Mouse (Mus musculus) adrenal gland, adult 2 months (tissue): ENCODE results near the gene Gpc2. TPM values are rescaled to one million over a fixed set of nuclear protein-coding genes. Genes with fewer than 3 reads are reported as not detected.

Experiments used
- DNase-seq: peaks from one replicate; pipeline ENCODE4 v3.0.0; 2021
- long read RNA-seq: library from polyadenylated mRNA; stranded (forward); transcript quantifications from one replicate; pipeline ENCODE4 v2.0.0, GENCODE M21; 2021
- polyA plus RNA-seq: library from polyadenylated mRNA; depleted of rRNA; stranded (reverse); fragments of >200 nt; gene quantifications from 2 replicates; pipeline ENCODE4 v1.2.3, GENCODE M21; 2012; rRNA removed
- total RNA-seq, 2 experiments: library from RNA; stranded (reverse); gene quantifications; 2 replicates each; pipeline ENCODE4 v1.2.3; 2021

Gpc2 gene
- total RNA-seq (under 1 TPM; 0.35 to 0.63 TPM), polyA plus RNA-seq (2.3 and 3.1 TPM in 2 replicates)
- long read RNA-seq, result 0 reads

DNA sequence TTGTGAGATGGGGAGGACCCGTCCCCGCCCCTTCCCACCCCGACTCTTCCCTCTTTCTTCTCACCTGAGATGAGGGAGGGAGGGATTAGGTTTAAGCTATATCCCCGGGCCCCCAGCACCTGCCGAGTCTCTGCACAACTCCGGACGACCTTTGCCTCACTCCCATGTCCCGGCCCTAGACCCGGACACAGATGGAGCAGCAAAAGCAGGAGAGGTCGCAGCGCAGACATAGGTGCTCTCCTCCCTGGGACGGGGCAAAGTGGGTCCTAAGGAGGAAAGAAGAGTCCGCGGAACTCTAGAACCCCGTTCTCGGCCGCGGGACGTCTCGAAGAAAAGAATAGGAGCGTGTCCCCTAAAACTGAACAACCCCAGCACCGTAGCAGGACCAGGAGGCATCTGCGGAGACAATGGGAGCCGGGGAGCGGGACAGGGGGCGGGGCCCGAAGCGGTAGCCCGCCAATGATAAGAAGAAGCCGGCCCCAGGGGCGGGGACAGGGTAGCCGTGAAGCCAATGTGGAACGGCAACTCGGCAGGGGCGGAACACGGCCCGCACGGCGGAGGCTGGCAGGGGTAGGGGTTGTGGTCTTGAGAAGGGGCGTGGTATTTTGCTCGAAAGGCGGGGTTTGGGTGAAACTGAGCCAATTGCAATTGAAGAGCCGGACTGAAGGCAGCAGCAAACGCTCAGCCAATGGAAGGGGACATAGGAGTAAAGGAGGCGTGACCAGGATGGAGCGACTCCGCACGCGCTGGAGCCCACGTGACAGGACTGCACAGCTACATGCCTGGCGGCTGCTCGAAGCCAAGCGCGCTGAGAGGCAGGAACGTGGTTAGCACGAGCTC is at the start of gene Gpc2, which contains the start of the genes Gm43720 and Stag3:
Gpc2 (minus strand) TSS at position 421 of the 840 bp plus-strand sequence.
Gm43720 (minus strand) TSS at position 374 of the 840 bp plus-strand sequence.
Stag3 (plus strand) TSS at position 656 of the 840 bp plus-strand sequence.
- DNase-seq, result peak; percentile 90

DNA sequence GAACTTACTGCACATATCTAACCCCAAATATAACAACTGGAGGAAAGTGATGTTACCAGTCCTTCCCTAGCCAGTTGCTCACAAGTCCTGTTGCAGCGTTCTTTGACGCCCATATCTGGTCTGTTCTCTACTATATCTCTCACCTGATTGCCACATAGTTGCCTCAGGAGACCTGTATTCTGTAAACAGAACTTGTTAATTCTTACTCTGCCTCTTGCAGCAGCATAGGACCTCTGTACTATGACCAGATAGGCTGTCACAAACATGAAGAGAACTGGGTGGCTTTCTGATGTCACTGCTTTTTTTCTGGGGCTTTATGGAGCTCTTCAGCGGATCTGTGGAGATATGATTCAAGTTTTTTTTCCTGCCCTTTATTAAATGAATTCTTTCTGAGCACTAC is 33.0 kb upstream of the Gpc2 start:
- no peak for DNase-seq

DNA sequence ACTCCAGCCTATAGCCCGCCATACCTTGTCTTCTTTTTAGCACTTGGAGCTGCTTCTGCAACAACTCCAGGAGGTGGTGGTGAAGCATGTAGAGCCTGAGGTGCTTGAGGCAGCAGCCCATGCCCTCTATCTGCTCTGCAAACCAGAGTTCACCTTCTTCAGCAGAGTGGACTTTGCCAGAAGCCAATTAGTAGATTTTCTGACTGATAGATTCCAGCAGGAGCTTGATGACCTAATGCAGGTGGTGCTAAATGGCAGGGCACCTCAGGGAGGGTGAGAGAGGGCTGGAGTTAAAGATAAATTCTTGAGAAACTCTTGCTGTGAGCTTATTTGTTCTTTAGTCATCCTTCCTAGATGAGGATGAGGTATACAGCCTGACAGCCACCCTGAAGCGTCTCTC is 19.8 kb upstream of the Gpc2 start:
- no peak for DNase-seq

DNA sequence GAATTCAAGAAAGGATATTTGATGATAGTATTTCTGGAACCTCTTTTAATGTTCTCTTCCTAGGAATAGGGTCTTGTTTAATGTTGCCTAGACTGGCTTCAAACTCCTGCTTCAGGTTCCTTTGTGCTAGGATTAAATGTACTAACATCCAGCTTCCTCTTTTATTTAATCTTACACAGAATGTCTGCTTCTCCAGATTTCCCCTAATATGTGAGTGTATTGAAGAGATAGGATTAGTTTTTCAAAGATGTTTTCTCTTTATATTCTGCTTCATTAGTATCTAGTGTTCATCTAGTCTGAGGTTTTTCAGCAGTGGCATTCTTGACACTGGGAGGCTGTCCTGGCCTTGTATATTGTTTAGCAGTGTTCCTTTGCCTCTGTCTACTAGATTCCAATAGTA is 14.4 kb upstream of the Gpc2 start:
- no peak for DNase-seq

DNA sequence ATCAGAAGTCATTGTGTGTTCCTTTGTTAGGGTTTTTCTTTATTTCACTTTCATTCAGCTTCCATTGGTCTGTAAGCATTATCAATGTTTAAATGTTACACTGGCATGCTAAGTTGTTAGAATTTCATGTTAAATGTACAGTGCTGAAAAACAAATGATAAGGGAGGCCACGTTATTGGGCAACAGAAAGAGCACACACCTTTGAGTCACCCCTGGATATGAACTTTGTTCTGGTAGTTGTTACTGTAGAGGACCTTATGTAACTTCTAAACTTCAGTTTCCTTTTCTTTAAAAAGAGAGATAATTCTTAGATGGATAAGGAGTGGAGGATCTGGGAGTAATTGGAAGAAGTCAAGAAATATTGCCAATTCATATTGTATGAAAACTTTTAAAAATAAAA is 11.8 kb upstream of the Gpc2 start:
- DNase-seq, result no peak

DNA sequence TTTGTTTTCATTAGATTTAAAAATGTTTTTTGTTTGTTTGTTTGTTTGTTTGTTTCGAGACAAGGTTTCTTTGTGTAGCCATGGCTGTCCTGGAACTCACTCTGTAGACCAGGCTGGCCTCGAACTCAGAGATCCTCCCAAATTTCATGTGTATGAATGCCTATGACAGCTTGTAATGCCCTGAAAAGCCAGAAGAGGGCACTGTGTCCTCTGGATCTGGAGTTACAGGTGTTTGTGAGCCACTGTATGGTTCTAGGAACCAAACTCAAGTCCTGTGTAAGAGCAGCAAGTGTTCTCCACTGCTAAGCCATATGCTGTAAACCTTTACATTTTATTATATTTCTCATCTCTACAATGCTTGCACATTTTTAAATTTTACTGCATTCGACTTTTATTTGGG is 8.1 kb upstream of the Gpc2 start:
- DNase-seq, result no peak

DNA sequence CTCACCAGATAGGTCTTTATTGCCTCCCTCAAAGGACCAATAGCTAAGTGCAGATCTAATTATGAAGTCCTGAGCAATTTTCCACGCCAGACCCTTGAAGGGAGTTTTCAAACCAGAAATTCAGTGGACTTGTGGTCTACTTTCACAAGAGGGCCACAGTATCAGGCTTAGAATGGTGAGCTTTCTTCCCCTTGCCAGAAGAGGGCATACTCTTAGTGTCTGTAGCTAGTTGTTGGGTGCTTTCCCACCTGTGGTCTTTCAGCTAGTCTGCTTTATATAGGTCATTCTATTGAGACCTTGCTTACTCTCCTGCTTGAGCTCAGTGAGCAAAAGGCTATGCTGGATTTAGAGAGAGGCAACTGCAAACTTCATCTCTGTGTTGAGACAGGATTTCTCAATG is 3.7 kb upstream of the Gpc2 start:
- no peak for DNase-seq

DNA sequence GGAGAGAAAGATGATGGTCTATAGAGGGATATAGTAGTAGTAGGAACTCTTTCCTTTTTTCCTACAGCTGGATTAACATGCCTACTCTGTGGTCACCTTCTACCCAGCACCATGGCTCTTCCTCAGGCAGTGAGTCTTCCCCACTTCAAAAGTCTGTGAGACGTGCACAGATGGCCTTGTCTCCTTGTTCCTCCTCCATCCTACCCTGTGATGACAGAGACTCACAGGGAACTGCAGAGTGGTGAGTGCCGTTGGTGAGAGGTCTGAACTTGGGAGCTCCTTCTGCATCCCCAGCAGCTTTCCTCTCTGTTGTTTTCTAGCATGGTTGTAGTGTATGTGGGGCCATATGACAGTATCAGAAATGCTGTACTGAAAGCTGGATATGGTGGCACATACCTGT is 2.0 kb upstream of the Gpc2 start:
- no peak for DNase-seq

DNA sequence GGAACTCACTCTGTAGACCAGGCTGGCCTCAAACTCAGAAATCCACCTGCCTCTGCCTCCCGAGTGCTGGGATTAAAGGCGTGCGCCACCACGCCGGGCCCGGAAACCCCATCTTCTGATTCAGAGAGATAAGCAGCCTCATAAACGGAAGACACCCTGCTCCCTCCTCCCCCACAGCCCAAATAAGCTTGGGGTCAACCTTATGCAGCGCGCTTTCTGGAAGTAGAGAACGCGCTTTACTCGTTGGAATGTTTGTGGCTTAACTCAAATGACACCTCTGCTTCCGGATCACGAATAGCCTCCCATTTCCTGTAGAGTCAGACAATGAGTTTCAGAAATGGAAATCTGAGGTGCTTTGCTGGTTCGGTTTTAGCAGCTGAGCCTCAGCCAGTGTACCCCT is 1.0 kb upstream of the Gpc2 start:
- DNase-seq, result no peak

DNA sequence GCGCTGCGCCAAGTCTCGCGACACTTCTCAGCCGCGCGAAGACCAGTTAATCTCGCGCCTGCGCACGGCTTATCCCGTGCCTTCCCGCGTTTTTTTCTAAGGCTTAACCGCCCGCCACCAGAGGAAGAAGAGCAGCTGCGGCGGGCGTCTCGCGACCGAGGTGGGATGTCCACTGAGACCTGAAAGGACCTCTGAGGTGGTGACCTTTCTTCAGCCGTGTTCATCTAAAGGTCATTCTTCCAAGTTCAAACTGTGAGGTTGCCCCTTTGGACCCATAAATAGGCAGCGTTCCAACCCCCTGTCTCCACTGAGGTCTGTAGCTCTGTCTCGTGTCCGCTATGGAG is 592 bp upstream of the Gpc2 start:
- DNase-seq, result no peak

DNA sequence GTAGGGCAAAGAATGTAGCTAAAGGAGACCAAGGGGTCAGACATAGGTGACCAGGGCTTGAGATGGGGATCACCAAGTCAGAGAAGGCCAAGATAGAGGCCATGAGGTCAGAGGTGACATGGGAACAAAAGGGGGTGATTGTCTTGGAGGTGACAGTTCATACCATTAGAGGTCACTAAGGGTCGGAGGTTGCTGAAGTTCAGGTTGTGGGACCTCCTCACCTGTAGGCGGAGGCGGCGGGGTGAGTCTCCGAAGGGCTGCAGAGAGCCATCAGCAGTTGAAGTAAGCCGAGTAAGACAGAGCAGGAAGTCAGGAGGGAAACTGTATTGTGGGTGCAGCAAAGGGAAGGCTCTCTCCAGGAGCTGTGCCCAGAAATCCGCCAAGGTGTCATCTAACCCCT is 1.8 kb downstream of the Gpc2 start:
- no peak for DNase-seq

DNA sequence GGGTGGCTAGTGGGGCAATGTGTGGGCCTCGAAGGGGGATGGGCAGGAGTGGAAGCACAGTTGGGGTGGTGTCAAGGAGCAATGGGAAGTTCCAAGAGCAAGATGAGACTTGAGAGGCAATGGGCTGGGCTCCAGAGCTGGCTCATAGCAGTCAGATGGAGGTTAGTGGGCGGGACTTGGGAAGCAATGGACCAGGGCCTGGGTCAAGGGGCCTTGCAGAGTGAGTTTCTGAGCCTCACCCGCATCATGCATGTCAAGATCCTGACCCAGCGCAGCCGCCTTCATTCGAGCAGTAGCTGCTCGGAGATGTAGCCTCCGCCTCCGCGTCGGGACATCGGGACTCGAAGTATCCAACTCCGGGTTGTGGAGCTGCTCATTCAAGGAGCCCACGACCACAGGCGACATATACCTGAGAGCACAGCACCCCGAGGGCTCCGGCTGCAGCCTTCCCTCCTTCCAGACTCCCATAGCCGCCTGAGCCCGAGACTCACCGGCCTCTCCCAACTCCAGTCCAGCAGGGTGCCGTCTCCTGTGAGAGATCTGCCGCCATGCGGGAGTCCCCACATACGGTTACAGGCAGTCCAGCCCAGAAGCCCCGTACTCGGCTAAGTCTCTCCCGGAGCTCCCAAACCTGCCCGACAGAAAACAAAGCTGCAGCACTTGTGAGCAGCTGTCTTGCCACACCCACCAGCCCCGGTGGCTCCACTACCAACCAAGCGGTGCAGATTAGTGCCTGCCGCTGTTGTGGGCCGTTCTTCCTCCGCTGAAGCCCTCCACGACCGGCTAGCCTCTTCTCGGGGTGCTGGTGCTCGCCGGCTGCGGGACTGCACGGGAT is 4.4 kb downstream of the Gpc2 start:
- no peak for DNase-seq

DNA sequence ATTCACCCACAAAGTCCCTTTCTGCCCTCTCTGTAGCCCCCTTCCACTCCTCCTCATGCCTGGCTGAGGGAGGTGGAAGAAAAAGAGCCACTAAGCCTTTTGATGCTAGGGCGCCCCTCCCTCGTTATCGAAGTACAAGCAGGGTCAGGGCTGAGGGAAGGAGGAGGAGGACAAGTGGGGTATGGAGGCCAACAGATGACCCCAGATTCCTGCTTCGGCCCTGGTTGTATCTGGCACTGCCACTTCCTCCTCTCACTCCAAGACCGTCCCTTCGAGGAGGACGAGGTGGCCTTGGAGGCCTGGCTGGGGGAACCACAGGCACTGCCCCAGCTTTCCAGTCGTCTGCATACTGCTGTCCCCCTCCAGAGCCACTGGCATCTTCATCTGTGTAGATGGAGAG is 5.6 kb downstream of the Gpc2 start:
- DNase-seq, result no peak

DNA sequence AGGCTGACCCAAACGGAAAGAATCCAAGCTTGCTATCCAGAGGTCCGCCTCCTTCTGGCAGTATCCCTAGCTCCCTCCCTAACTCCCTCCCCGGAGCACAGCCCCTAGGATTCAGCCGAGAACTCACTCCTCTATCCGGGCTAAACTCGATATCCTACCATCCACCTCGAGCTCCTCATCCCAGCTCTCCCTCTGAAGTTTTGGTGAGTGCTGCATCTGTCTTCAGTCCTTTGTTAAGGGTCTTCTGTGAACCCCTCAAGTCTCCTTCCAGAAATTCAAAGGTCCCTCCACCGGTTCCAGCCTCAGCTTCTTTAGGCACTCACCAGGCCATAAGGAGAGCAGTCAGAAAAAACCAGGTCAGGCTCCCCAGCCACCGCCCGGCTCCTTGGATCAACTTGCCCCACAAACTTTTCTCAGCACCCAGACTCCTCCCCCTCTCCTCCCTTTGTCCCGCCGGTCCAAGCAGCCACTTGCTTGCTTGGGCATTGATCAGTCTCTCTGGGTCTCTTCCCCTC is 7.3 kb downstream of the Gpc2 start, which contains the start of gene Gal3st4:
Gal3st4 (minus strand) TSS at position 432 of the 515 bp plus-strand sequence.
- DNase-seq, result no peak

DNA sequence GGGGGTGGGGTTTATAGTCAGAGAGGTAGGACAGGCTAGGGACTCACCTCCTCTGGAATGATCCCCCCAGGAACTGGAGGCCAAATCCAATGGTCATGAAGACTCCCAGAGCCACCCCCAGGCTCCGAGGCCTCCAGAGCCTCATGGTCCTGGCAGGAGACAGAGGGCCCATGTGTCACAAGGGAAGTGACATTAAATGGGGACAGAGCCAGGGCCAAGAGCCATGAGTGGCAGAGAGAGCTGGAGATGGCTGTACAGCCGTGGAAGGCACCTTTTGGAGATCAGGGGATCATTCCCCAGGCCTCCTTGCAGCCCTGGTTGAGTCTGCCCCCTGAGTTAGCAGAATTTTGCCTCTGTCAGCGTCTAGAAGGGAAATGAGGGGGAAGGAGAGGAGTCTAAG is 8.6 kb downstream of the Gpc2 start:
- DNase-seq, result no peak

DNA sequence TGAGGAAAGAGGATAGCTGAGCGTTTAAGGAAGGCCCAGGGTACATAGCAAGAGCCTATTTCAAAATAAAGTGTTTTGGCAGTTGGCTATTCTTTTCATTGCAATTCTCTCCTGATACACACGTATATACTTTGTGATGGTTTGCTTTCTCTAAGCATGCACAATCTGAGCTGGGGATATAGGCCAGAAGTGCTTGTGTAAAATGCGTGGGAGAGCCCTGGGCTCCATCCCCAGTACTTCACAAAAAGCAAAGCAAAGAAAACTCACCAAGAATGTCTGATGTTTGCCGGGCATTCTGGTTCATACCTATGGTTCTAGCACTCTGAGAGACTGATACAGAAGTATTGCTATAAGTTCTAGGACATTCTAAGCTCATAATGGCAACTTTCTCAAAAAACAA is 10.8 kb downstream of the Gpc2 start:
- no peak for DNase-seq

DNA sequence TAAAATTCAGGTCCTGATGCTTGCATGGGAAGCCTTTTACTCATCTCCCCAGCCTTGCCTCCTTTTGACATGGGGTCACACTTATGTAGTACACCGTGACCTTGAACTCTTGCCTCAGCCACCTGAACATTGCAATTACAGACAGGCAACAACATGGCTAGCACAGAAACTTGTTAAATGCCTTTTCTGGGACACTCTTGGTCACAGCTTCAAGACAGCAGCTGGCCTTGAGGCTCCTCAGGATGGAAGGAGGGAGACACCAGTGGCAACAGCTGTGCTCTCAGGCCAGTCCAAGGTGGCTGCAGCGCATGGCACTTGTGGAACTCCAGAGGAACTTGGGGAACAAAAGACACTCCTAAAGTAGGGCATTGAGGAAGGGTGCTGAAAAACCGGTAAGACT is 12.7 kb downstream of the Gpc2 start:
- no peak for DNase-seq

DNA sequence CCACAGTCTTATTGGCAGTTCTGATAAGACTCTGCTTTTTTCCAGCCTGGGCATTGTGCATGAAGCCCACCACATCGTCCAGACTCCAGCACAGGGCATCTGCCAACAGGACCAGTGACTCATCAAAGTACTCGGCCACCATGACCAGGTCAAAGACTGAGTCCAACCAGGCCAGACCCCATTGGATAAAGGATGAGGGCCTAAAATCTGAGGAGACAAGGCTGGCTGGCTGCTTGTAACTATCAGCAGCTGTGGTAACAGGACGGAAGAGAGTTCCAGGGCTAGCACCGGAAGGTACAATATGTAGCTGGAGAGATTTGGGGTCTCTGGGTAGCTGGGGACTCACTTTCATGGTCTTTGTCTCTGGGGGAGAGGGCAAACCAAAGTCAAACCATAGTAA is 14.1 kb downstream of the Gpc2 start:
- no peak for DNase-seq

DNA sequence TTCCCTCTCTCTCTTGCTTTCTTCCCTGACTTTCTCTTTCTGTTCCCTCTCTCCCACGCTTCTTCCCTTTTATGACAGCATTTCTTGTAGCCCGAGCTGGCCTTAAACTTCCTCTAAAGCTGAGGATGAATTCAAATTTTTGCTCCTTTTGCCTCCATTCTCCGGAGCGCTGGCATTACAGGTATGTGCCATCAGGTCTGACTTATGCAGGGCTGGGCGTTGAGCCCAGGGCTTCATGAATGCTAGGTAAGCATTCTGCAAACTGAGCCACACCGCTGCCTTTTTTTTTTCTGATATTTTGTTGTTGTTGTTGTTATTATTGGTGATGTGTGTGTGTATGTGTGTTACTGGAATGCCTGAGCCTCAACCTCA is 15.6 kb downstream of the Gpc2 start:
- DNase-seq, result no peak

DNA sequence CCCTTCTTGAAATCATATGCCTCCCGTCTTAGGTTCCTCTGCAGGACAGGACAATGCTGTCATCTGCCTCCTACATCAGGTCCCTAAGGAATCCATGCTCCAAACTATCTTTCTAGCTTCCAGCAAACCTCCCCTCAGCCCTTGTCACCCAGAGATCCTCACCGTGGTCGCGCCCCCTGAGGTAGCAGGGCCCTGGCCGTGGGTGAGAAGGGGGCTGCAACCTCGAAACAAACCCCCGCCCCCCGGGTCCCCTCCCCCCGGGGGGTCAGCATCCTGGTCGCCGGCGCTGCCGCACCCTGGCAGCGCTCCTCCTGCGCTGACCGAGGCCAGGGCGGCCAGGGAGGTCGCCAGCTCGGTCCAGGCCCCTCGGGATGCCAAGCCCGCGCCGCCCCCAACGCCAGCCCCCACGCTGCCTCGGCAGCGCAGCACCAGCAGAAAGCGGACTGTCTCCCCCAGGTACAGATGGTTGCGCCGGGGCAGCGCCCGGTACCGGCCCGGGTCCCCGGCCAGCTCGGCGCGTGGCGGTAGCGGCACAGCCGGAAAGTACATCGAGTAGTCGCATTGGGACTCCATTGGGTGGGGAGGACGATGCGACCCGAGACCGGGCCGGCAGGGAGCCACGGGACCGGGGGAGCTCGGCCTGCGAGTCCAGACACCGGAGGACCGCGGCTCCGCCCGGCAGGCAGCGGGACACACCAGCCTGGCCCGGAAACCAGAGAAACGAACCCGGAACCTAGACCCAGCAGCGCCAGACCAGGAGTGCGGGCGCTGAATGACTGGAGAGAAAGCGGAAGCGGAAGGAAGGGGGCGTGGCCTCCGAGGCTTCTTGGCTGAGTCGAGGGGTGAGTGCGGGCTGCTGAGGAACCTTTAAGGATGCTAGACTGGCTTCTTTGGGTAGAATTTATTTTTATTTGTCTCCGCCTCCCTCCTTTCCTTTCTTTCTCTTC is 16.3 kb downstream of the Gpc2 start, which contains the start of gene BC037034:
BC037034 (minus strand) TSS at position 774 of the 947 bp plus-strand sequence.
- peak; percentile 95 for DNase-seq

DNA sequence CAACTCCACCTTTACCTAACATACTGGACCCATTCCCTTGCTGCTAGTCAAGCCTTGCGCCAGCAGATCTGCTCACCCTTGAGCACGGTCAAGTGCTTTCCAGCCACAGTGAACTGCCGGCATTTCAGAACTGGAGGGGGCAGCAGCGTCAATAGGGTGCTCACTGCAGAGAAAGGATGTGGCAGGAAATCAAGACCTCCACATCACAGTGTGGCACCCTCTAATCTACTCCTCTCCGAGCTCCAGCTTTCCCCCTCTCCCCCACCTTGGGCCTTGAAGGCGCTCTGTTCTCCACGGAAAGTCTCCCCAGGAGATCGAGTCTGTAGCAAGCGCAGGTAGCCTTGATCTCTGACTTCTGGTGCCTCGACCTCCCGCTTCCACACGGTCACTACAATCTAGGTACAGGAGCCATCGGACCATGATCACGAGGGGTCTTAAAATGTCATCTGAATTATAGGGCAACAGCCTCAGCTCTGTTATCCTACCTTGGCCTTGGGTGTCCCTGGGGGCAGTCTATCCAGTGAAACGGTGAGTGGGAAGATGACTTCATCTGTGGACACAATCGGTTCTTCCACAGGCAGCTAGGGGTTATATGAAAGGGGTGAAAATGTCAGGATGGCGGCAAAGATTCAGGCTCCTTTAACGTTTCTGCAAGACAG is 17.1 kb downstream of the Gpc2 start:
- no peak for DNase-seq
